ENCODE assay signal across 9 mouse cellular contexts in genomic region chr11:84168701-84169288, GRCm38 (mm10). TPM values are rescaled to one million over a fixed set of nuclear protein-coding genes. Genes with fewer than 3 reads are reported as not detected.
A peak's percentile ranks its signal among the peaks of the same experiment; 100 is the strongest.
DNase-seq lines count a peak whose midpoint lies in the region; ATAC-seq and TF ChIP-seq lines count a peak whose summit lies in the region.
"Had no signal": no experiment of that assay in that cellular context is flagged by ENCODE, and none has a peak within 500 bp of the region (broad histone marks: within the 10 kb centered on the region; RNA-seq: fewer than 3 reads in every experiment).

No protein-coding gene starts in this region.

- H3K4me1 ChIP-seq in heart, embryonic 12.5 days (replicated peaks): peaks cover 7% of the 10 kb centered on the region; the same call in 1 of the 2 replicates
- H3K4me1 ChIP-seq in small intestine, adult 2 months (ENCODE audit: control insufficient read depth, insufficient read depth, insufficient read length, low read length): peaks cover 19% of the 10 kb centered on the region

- TF ChIP-seq CTCF in small intestine, adult 2 months (IDR thresholded peaks at IDR 0.05; ENCODE audit: extremely low read depth, insufficient read length, insufficient replicate concordance, low read depth, low read length): peak; percentile 25; the same call in 1 of the 2 replicates

- peak overlapping the region; percentile 58 for H3K4me2 ChIP-seq in heart, embryonic 12.5 days

- peak; percentile 39 for DNase-seq in CD4-positive, CD25-positive, alpha-beta regulatory T cell, adult 2 months (ENCODE audit: low read depth, low spot score)
- peak; percentile 54 for DNase-seq in A20 (ENCODE audit: low read depth, low spot score)
- peak; percentile 52 for DNase-seq in cerebellum, postnatal 10 days
- DNase-seq in layer of hippocampus, postnatal 14 days (ENCODE audit: low spot score in 2 of 2): peak; percentile 41 to 63
- DNase-seq in lung, postnatal 14 days: peak; percentile 46

- H3K27me3 ChIP-seq in heart, embryonic 12.5 days (replicated peaks): no peaks in the 10 kb centered on the region
- H3K27me3 ChIP-seq in small intestine, adult 2 months (ENCODE audit: control insufficient read depth, insufficient read depth, low read length): no peaks in the 10 kb centered on the region

- ATAC-seq in CD4-positive, CD25-positive, alpha-beta regulatory T cell, adult 4 months: no peak
- no peak for ATAC-seq in heart, embryonic 12.5 days (ENCODE audit: insufficient number of reproducible peaks, low FRiP score)

- peak overlapping the region; percentile 48; the same call in 1 of the 2 replicates for H3K9ac ChIP-seq in heart, embryonic 12.5 days

- 16% methylated on average over 7 of the region's 7 CpGs for WGBS in heart, embryonic 12.5 days
- 12% methylated on average over 7 of the region's 7 CpGs for WGBS in small intestine, adult 2 months

- no peaks in the 10 kb centered on the region for H3K36me3 ChIP-seq in heart, embryonic 12.5 days
- peaks cover 2% of the 10 kb centered on the region; the same call in 1 of the 2 replicates for H3K36me3 ChIP-seq in small intestine, adult 2 months (ENCODE audit: control insufficient read depth, insufficient read depth, low read length)

- H3K9me3 ChIP-seq in heart, embryonic 12.5 days (replicated peaks): no peaks in the 10 kb centered on the region

- H3K27ac ChIP-seq in heart, embryonic 12.5 days (ENCODE audit: poor library complexity, severe bottlenecking): no peak overlapping the region
- peak overlapping the region; percentile 49; the same call in 1 of the 2 replicates for H3K27ac ChIP-seq in small intestine, adult 2 months (ENCODE audit: insufficient read depth, low read depth, low read length)

- 0 out of 2 replicates have a peak overlapping the region, but pooled peaks have one; percentile 21 for H3K4me3 ChIP-seq in heart, embryonic 12.5 days
- H3K4me3 ChIP-seq in small intestine, adult 2 months (ENCODE audit: low read depth, low read length): peak overlapping the region; percentile 33

- no peak for TF ChIP-seq POLR2A in small intestine, adult 2 months (IDR thresholded peaks at IDR 0.05; ENCODE audit: low read depth, low read length)

RNA-seq across cellular contexts. Expression of gene Gm11437, which starts 1.5 kb away (rescaled TPM):
- not detected for polyA plus RNA-seq in CD4-positive, CD25-positive, alpha-beta regulatory T cell, adult 4 months (2017; shearing (Covaris generic))
- not detected in 2 replicates for polyA plus RNA-seq in heart, embryonic 12.5 days (2016; fragmentation: Nextera tagmentation; extraction: Ambion mirVana)
- not detected for total RNA-seq in layer of hippocampus, postnatal 14 days (2021)
- 1.9 and 10.0 TPM in 2 replicates for polyA plus RNA-seq in small intestine, adult 2 months (2012; rRNA removed)
- polyA plus RNA-seq: spleen, adult 2 months had no signal

RNA-seq across cellular contexts. Expression of gene Acaca, which starts 39.3 kb away (rescaled TPM):
- polyA plus RNA-seq in CD4-positive, CD25-positive, alpha-beta regulatory T cell, adult 4 months (2017; shearing (Covaris generic)): 1 to 10 TPM; 4.8 to 5.4 TPM
- 13.1 and 15.4 TPM in 2 replicates for polyA plus RNA-seq in heart, embryonic 12.5 days (2016; fragmentation: Nextera tagmentation; extraction: Ambion mirVana)
- total RNA-seq in layer of hippocampus, postnatal 14 days (2021): 10 to 100 TPM; 87.4 to 91.5 TPM
- 1.7 and 4.0 TPM in 2 replicates for polyA plus RNA-seq in small intestine, adult 2 months (2012; rRNA removed)

RNA-seq across cellular contexts. Expression of gene Tada2a, which starts 39.4 kb away (rescaled TPM):
- polyA plus RNA-seq in CD4-positive, CD25-positive, alpha-beta regulatory T cell, adult 4 months (2017; shearing (Covaris generic)): 10 to 100 TPM; 10.5 to 13.8 TPM
- 22.0 and 22.9 TPM in 2 replicates for polyA plus RNA-seq in heart, embryonic 12.5 days (2016; fragmentation: Nextera tagmentation; extraction: Ambion mirVana)
- 10 to 100 TPM; 29.7 to 30.3 TPM for total RNA-seq in layer of hippocampus, postnatal 14 days (2021)
- 0.44 and 1.0 TPM in 2 replicates for polyA plus RNA-seq in small intestine, adult 2 months (2012; rRNA removed)
